Mouse (Mus musculus): ENCODE measurements around the gene Ipo4. TPM values are rescaled to one million over a fixed set of nuclear protein-coding genes. Genes with fewer than 3 reads are reported as not detected.
A peak's percentile ranks its signal among the peaks of the same experiment; 100 is the strongest.

Ipo4 gene
- polyA plus RNA-seq, 1 experiment from 2014 or later: 107 TPM

GRCm38 (mm10) chr14:55598521-55599390, 37.0 kb downstream of the Ipo4 start:
- no peak for ATAC-seq (ENCODE audit: insufficient number of reproducible peaks, low FRiP score, low TSS enrichment, low read depth)
- H3K4me3 ChIP-seq: no peak overlapping the region
- peaks cover 87% of the 10 kb centered on the region for H3K36me3 ChIP-seq

GRCm38 (mm10) chr14:55596036-55596690, 39.6 kb downstream of the Ipo4 start:
- ATAC-seq (ENCODE audit: insufficient number of reproducible peaks, low FRiP score, low TSS enrichment, low read depth): no peak
- Histone ChIP-seq H3K27ac (no peak overlapping the region), H3K4me2 (no peak overlapping the region), H3K27me3 (no peaks in the 10 kb centered on the region), H3K9me3 (no peaks in the 10 kb centered on the region), H3K9ac (no peak overlapping the region), H3K4me1 (peaks cover 18% of the 10 kb centered on the region), H3K36me3 (peaks cover 68% of the 10 kb centered on the region), H3K4me3 (no peak overlapping the region)
- WGBS: 84% methylated on average over 13 of the region's 13 CpGs

More at GRCm38 (mm10) chr14:55598521-55599390, 37.0 kb downstream of the Ipo4 start:
- WGBS: 92% methylated on average over 21 of the region's 21 CpGs
- H3K9me3 ChIP-seq: no peaks in the 10 kb centered on the region
- no peak overlapping the region for H3K27ac ChIP-seq
- no peak overlapping the region for H3K9ac ChIP-seq
- H3K27me3 ChIP-seq: no peaks in the 10 kb centered on the region
- no peak overlapping the region for H3K4me2 ChIP-seq
- peaks cover 10% of the 10 kb centered on the region; the same call in 1 of the 2 replicates for H3K4me1 ChIP-seq

- ATAC-seq (ENCODE audit: insufficient number of reproducible peaks, low FRiP score, low TSS enrichment, low read depth): no peak
- Histone ChIP-seq H3K4me2 (peak overlapping the region; percentile 88), H3K27me3 (no peaks in the 10 kb centered on the region), H3K9me3 (no peaks in the 10 kb centered on the region), H3K4me1 (peaks cover 28% of the 10 kb centered on the region), H3K27ac (peak overlapping the region; percentile 97), H3K4me3 (peak overlapping the region; percentile 79), H3K36me3 (peaks cover 52% of the 10 kb centered on the region), H3K9ac (peak overlapping the region; percentile 68)
- 2% methylated on average over 16 of the region's 16 CpGs for WGBS
These were observed 43.5 kb downstream of the Ipo4 start for GRCm38 (mm10) chr14:55592226-55592625.

GRCm38 (mm10) chr14:55591331-55591891, 44.3 kb downstream of the Ipo4 start, which contains the start of gene Rnf31:
Rnf31 (plus strand) TSS chr14:55591708.
- ATAC-seq (ENCODE audit: insufficient number of reproducible peaks, low FRiP score, low TSS enrichment, low read depth): peak; percentile 89
- H3K4me1 ChIP-seq: peaks cover 28% of the 10 kb centered on the region
- H3K9me3 ChIP-seq: no peaks in the 10 kb centered on the region
- peak within 1 kb of the TSS; percentile 97 for H3K27ac ChIP-seq
- H3K36me3 ChIP-seq: peaks cover 48% of the 10 kb centered on the region
- no peaks in the 10 kb centered on the region for H3K27me3 ChIP-seq
- H3K4me3 ChIP-seq: peak within 1 kb of the TSS; percentile 79
- peak within 1 kb of the TSS; percentile 88 for H3K4me2 ChIP-seq
- H3K9ac ChIP-seq: peak within 1 kb of the TSS; percentile 68
- WGBS: under 1% methylated on average over 33 of the region's 33 CpGs

- H3K4me1 ChIP-seq: peaks cover 28% of the 10 kb centered on the region
- under 1% methylated on average over 22 of the region's 22 CpGs for WGBS
- no peaks in the 10 kb centered on the region for H3K27me3 ChIP-seq
- peak within 1 kb of the TSS; percentile 79 for H3K4me3 ChIP-seq
- peak; percentile 94 for ATAC-seq (ENCODE audit: insufficient number of reproducible peaks, low FRiP score, low TSS enrichment, low read depth)
- peak within 1 kb of the TSS; percentile 97 for H3K27ac ChIP-seq
- peaks cover 42% of the 10 kb centered on the region for H3K36me3 ChIP-seq
- peak within 1 kb of the TSS; percentile 88 for H3K4me2 ChIP-seq
- H3K9me3 ChIP-seq: no peaks in the 10 kb centered on the region
- peak within 1 kb of the TSS; percentile 68 for H3K9ac ChIP-seq
These were observed 44.9 kb downstream of the Ipo4 start, which contains the start of gene Psme2 for GRCm38 (mm10) chr14:55590748-55591330. Psme2 (minus strand) TSS chr14:55591113.

- no peak for ATAC-seq (ENCODE audit: insufficient number of reproducible peaks, low FRiP score, low TSS enrichment, low read depth)
- H3K27me3 ChIP-seq: no peaks in the 10 kb centered on the region
- peak overlapping the region; percentile 79 for H3K4me3 ChIP-seq
- no peaks in the 10 kb centered on the region for H3K9me3 ChIP-seq
- H3K27ac ChIP-seq: peak overlapping the region; percentile 97
- peak overlapping the region; percentile 88 for H3K4me2 ChIP-seq
- peak overlapping the region; percentile 51; the same call in 1 of the 2 replicates for H3K9ac ChIP-seq
- H3K36me3 ChIP-seq: peaks cover 33% of the 10 kb centered on the region
- peaks cover 37% of the 10 kb centered on the region for H3K4me1 ChIP-seq
- WGBS: 77% methylated on average over 11 of the region's 11 CpGs
These were observed 45.8 kb downstream of the Ipo4 start for GRCm38 (mm10) chr14:55589771-55590448.

GRCm38 (mm10) chr14:55589271-55589670, 46.5 kb downstream of the Ipo4 start:
- H3K9me3 ChIP-seq: no peaks in the 10 kb centered on the region
- peaks cover 26% of the 10 kb centered on the region for H3K36me3 ChIP-seq
- no peak overlapping the region for H3K4me2 ChIP-seq
- no peak for ATAC-seq (ENCODE audit: insufficient number of reproducible peaks, low FRiP score, low TSS enrichment, low read depth)
- H3K4me1 ChIP-seq: peaks cover 41% of the 10 kb centered on the region
- H3K4me3 ChIP-seq: no peak overlapping the region
- no peak overlapping the region for H3K9ac ChIP-seq
- no peak overlapping the region for H3K27ac ChIP-seq
- WGBS: 94% methylated on average over 5 of the region's 5 CpGs
- H3K27me3 ChIP-seq: no peaks in the 10 kb centered on the region

- peaks cover 26% of the 10 kb centered on the region for H3K36me3 ChIP-seq
- no peaks in the 10 kb centered on the region for H3K9me3 ChIP-seq
- H3K4me2 ChIP-seq: no peak overlapping the region
- H3K4me1 ChIP-seq: peaks cover 23% of the 10 kb centered on the region
- no peaks in the 10 kb centered on the region for H3K27me3 ChIP-seq
- WGBS: 92% methylated on average over 2 of the region's 2 CpGs
- H3K9ac ChIP-seq: no peak overlapping the region
- H3K4me3 ChIP-seq: no peak overlapping the region
- no peak overlapping the region for H3K27ac ChIP-seq
- ATAC-seq (ENCODE audit: insufficient number of reproducible peaks, low FRiP score, low TSS enrichment, low read depth): no peak
These were observed 49.6 kb downstream of the Ipo4 start for GRCm38 (mm10) chr14:55586149-55586548.

- Histone ChIP-seq H3K4me3 (peak overlapping the region; percentile 51; the same call in 1 of the 2 replicates), H3K4me2 (peak overlapping the region; percentile 86), H3K9me3 (no peaks in the 10 kb centered on the region), H3K27me3 (no peaks in the 10 kb centered on the region), H3K36me3 (peaks cover 32% of the 10 kb centered on the region), H3K9ac (no peak overlapping the region), H3K27ac (no peak overlapping the region), H3K4me1 (peaks cover 23% of the 10 kb centered on the region)
- WGBS: 49% methylated on average over 6 of the region's 6 CpGs
- ATAC-seq (ENCODE audit: insufficient number of reproducible peaks, low FRiP score, low TSS enrichment, low read depth): no peak
These were observed 50.2 kb downstream of the Ipo4 start for GRCm38 (mm10) chr14:55585566-55585960.

GRCm38 (mm10) chr14:55584702-55585565, 50.8 kb downstream of the Ipo4 start, which contains the start of gene Emc9:
Emc9 (minus strand) TSS chr14:55585302.
- Histone ChIP-seq H3K27ac (0 out of 2 replicates have a peak within 1 kb of the TSS, but pooled peaks have one; percentile 19), H3K9ac (peak within 1 kb of the TSS; percentile 26), H3K4me2 (peak within 1 kb of the TSS; percentile 86), H3K36me3 (peaks cover 38% of the 10 kb centered on the region), H3K9me3 (no peaks in the 10 kb centered on the region), H3K4me1 (peaks cover 19% of the 10 kb centered on the region), H3K4me3 (peak within 1 kb of the TSS; percentile 51), H3K27me3 (no peaks in the 10 kb centered on the region)
- peak; percentile 53; the same call in 1 of the 2 replicates for ATAC-seq (ENCODE audit: insufficient number of reproducible peaks, low FRiP score, low TSS enrichment, low read depth)
- WGBS: 3% methylated on average over 38 of the region's 43 CpGs

Measured in limb, embryonic 15.5 days (tissue).